ENCODE assay signal across 23 mouse cellular contexts in the genomic region with DNA sequence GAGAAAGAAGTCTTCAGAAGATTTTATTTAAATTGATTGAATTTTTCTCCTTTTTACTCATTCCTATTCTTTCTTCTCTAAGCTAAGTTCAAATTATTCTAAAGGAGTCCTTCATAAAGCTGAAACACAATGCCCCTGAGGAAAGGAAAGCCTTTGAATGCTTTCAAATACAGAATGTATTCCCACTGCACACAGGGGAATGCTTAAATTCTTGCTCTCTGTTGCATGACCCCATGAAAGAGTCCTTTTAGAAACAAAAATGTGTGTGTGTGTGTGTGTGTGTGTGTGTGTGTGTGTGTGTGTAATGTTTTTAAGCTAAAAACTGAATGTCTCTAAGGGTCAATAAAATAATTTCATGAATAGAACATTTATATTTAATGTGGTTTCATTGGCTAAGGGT.
DNase-seq lines count a peak whose midpoint lies in the region; ATAC-seq and TF ChIP-seq lines count a peak whose summit lies in the region.
"Had no signal": no experiment of that assay in that cellular context is flagged by ENCODE, and none has a peak within 500 bp of the region (broad histone marks: within the 10 kb centered on the region; RNA-seq: fewer than 3 reads in every experiment).

No protein-coding gene starts in this region.

- no peak for ATAC-seq in hindbrain, embryonic 11.5 days (ENCODE audit: low FRiP score)
- ATAC-seq in hindbrain, embryonic 13.5 days (ENCODE audit: low FRiP score) = no peak
- ATAC-seq in limb, embryonic 14.5 days (ENCODE audit: low FRiP score, low read depth) = no peak
- ATAC-seq: activated CD4-positive, CD25-positive, alpha-beta regulatory T cell, adult 4 months; intestine, postnatal 0 days; liver, postnatal 0 days; lung, postnatal 0 days had no signal

- no peak for TF ChIP-seq CTCF in cerebellum, adult 2 months (IDR thresholded peaks at IDR 0.05; ENCODE audit: borderline replicate concordance, insufficient read depth, low read depth, low read length)

- no peaks in the 10 kb centered on the region for H3K27me3 ChIP-seq in hindbrain, embryonic 11.5 days (ENCODE audit: control insufficient read depth, insufficient read depth, low read length)
- H3K27me3 ChIP-seq in hindbrain, embryonic 13.5 days = no peaks in the 10 kb centered on the region
- H3K27me3 ChIP-seq in limb, embryonic 14.5 days (ENCODE audit: control insufficient read depth, insufficient read depth, low read length) = no peaks in the 10 kb centered on the region
- no peaks in the 10 kb centered on the region for H3K27me3 ChIP-seq in cerebellum, adult 2 months (ENCODE audit: control insufficient read depth, insufficient read depth, low read length)
- H3K27me3 ChIP-seq: kidney, embryonic 15.5 days; midbrain, embryonic 12.5 days; neural tube, embryonic 12.5 days had no signal

- no peak overlapping the region for H3K27ac ChIP-seq in hindbrain, embryonic 11.5 days (ENCODE audit: low read depth, low read length)
- H3K27ac ChIP-seq in hindbrain, embryonic 13.5 days = no peak overlapping the region
- H3K27ac ChIP-seq in limb, embryonic 14.5 days (replicated peaks; ENCODE audit: low read depth, low read length) = no peak overlapping the region
- no peak overlapping the region for H3K27ac ChIP-seq in cerebellum, adult 2 months (ENCODE audit: insufficient read depth, low read length)
- H3K27ac ChIP-seq: gastrocnemius, adult 2 months; heart, embryonic 10.5 days; kidney, embryonic 15.5 days; macrophage; midbrain, embryonic 12.5 days; neural tube, embryonic 12.5 days had no signal

- no peak overlapping the region for H3K4me3 ChIP-seq in hindbrain, embryonic 11.5 days (ENCODE audit: low read depth, low read length)
- H3K4me3 ChIP-seq in hindbrain, embryonic 13.5 days = no peak overlapping the region
- H3K4me3 ChIP-seq in limb, embryonic 14.5 days (replicated peaks; ENCODE audit: low read length) = no peak overlapping the region
- no peak overlapping the region for H3K4me3 ChIP-seq in cerebellum, adult 2 months (replicated peaks; ENCODE audit: insufficient read depth, low read depth, low read length)
- H3K4me3 ChIP-seq: gastrocnemius, adult 2 months; heart, embryonic 10.5 days; kidney, embryonic 15.5 days; midbrain, embryonic 12.5 days; neural tube, embryonic 12.5 days had no signal

- no peaks in the 10 kb centered on the region for H3K4me1 ChIP-seq in hindbrain, embryonic 11.5 days (replicated peaks; ENCODE audit: control insufficient read depth, insufficient read depth, low read length)
- no peaks in the 10 kb centered on the region for H3K4me1 ChIP-seq in hindbrain, embryonic 13.5 days (replicated peaks)
- no peaks in the 10 kb centered on the region for H3K4me1 ChIP-seq in limb, embryonic 14.5 days (ENCODE audit: control insufficient read depth, insufficient read depth, low read length)
- H3K4me1 ChIP-seq in cerebellum, adult 2 months (ENCODE audit: control insufficient read depth, insufficient read depth, low read length) = no peaks in the 10 kb centered on the region
- H3K4me1 ChIP-seq: heart, embryonic 10.5 days; kidney, embryonic 15.5 days; midbrain, embryonic 12.5 days; neural tube, embryonic 12.5 days had no signal

- DNase-seq in hindbrain, embryonic 11.5 days (ENCODE audit: low spot score) = peak; percentile 7
- DNase-seq in Muller cell, postnatal 12 days (ENCODE audit: inconsistent ontology term) = peak; percentile 20
- peak; percentile 53 for DNase-seq in embryo, embryonic 10.5 days (ENCODE audit: low spot score)
- peak; percentile 44 for DNase-seq in limb, embryonic 14.5 days (ENCODE audit: low spot score)
- no peak for DNase-seq in cerebellum, adult 2 months
- no peak for DNase-seq in left cerebral cortex, postnatal 4 days
- DNase-seq: adrenal gland, adult 8-10 months; cerebellum, adult 8-10 months; gastrocnemius, adult 2 months; heart, postnatal 4 days; kidney, postnatal 4 days; liver, postnatal 0 days; retina, postnatal 1 day; thymus, postnatal 36 days had no signal

- intact Hi-C loops in left cerebral cortex, postnatal 4 days (cut with DNase I) = no loop called here

- H3K9ac ChIP-seq in hindbrain, embryonic 11.5 days (ENCODE audit: low read depth, low read length) = no peak overlapping the region
- H3K9ac ChIP-seq in hindbrain, embryonic 13.5 days = no peak overlapping the region
- no peak overlapping the region for H3K9ac ChIP-seq in limb, embryonic 14.5 days (ENCODE audit: low read depth, low read length, severe bottlenecking)
- H3K9ac ChIP-seq: kidney, embryonic 15.5 days; liver, postnatal 0 days; midbrain, embryonic 12.5 days; neural tube, embryonic 12.5 days had no signal

- H3K9me3 ChIP-seq in hindbrain, embryonic 11.5 days (ENCODE audit: control insufficient read depth, low read length) = no peaks in the 10 kb centered on the region
- peaks cover 5% of the 10 kb centered on the region for H3K9me3 ChIP-seq in hindbrain, embryonic 13.5 days
- H3K9me3 ChIP-seq in limb, embryonic 14.5 days (ENCODE audit: control insufficient read depth, low read length) = no peaks in the 10 kb centered on the region
- H3K9me3 ChIP-seq: heart, embryonic 10.5 days; kidney, embryonic 15.5 days; midbrain, embryonic 12.5 days had no signal

- H3K36me3 ChIP-seq in hindbrain, embryonic 11.5 days (ENCODE audit: control insufficient read depth, insufficient read depth, low read length) = no peaks in the 10 kb centered on the region
- no peaks in the 10 kb centered on the region for H3K36me3 ChIP-seq in hindbrain, embryonic 13.5 days
- H3K36me3 ChIP-seq in limb, embryonic 14.5 days (ENCODE audit: control insufficient read depth, insufficient read depth, low read length) = no peaks in the 10 kb centered on the region
- H3K36me3 ChIP-seq: heart, embryonic 10.5 days; kidney, embryonic 15.5 days; midbrain, embryonic 12.5 days; neural tube, embryonic 12.5 days had no signal

- no peak overlapping the region for H3K4me2 ChIP-seq in hindbrain, embryonic 11.5 days (replicated peaks; ENCODE audit: low read depth, low read length)
- H3K4me2 ChIP-seq in hindbrain, embryonic 13.5 days = no peak overlapping the region
- no peak overlapping the region for H3K4me2 ChIP-seq in limb, embryonic 14.5 days (replicated peaks; ENCODE audit: low read depth, low read length, severe bottlenecking)
- H3K4me2 ChIP-seq: kidney, embryonic 15.5 days; midbrain, embryonic 12.5 days; neural tube, embryonic 12.5 days had no signal

- no peak for TF ChIP-seq POLR2A in limb, embryonic 14.5 days (IDR thresholded peaks at IDR 0.05; ENCODE audit: borderline replicate concordance, extremely low read depth, insufficient read depth, insufficient read length)
- TF ChIP-seq POLR2A in cerebellum, adult 2 months (IDR thresholded peaks at IDR 0.05; ENCODE audit: borderline replicate concordance, insufficient read depth, low read length) = no peak

Comparison
In these comparisons a context has a peak if more than half of its experiments do, and no peak if none do; other contexts are left out.
1. DNase-seq: peak in hindbrain, embryonic 11.5 days (single experiment), Muller cell, postnatal 12 days (single experiment), embryo, embryonic 10.5 days (single experiment) and limb, embryonic 14.5 days (single experiment); none in cerebellum, adult 2 months (0 of 2) and left cerebral cortex, postnatal 4 days (single experiment).